In the genomic region with DNA sequence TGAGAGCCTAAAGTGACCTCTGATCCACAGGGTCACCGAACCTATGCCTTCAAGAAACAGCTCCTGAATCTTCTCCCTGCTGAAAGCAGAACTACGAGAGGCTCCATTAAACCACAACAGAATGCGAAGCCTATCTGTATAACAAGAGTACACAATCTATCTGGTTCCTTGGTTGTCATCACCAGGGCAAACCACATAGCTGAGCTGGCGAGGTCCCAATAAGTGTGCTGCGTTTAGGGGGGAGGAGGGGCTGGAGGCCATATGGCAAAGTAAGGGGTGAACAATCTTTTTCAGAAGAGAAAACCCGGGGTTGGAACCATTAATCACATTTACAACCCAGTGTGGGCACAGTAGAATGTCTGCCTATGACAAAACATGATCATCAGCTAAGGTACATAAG, we compare ENCODE assay signal across 13 mouse cellular contexts.
"Had no signal": no experiment of that assay in that cellular context is flagged by ENCODE, and none has a peak within 500 bp of the region (broad histone marks: within the 10 kb centered on the region; RNA-seq: fewer than 3 reads in every experiment).

No protein-coding gene starts in this region.

- H3K27me3 ChIP-seq: limb, embryonic 15.5 days; liver, embryonic 12.5 days; lung, embryonic 15.5 days; midbrain, embryonic 15.5 days; neural tube, embryonic 13.5 days had no signal

- H3K27ac ChIP-seq: layer of hippocampus, adult 2 months; limb, embryonic 15.5 days; liver, embryonic 12.5 days; lung, embryonic 15.5 days; midbrain, embryonic 15.5 days; neural tube, embryonic 13.5 days had no signal

- H3K4me3 ChIP-seq: layer of hippocampus, adult 2 months; limb, embryonic 15.5 days; liver, embryonic 12.5 days; lung, embryonic 15.5 days; midbrain, embryonic 15.5 days; neural tube, embryonic 13.5 days had no signal

- H3K4me2 ChIP-seq: limb, embryonic 15.5 days; liver, embryonic 12.5 days; lung, embryonic 15.5 days; midbrain, embryonic 15.5 days; neural tube, embryonic 13.5 days had no signal

- H3K4me1 ChIP-seq: limb, embryonic 15.5 days; liver, embryonic 12.5 days; midbrain, embryonic 15.5 days; neural tube, embryonic 13.5 days had no signal

- ATAC-seq: liver, embryonic 12.5 days; midbrain, embryonic 15.5 days had no signal

- DNase-seq: kidney, adult 8-10 months; kidney, postnatal 36 days; retina, postnatal 1 day; right cerebral cortex, postnatal 4 days; spleen, adult 18-20 months; thymus, adult 18-20 months; thymus, postnatal 14 days had no signal

- H3K9ac ChIP-seq: limb, embryonic 15.5 days; liver, embryonic 12.5 days; lung, embryonic 15.5 days; midbrain, embryonic 15.5 days; neural tube, embryonic 13.5 days had no signal

- H3K36me3 ChIP-seq: limb, embryonic 15.5 days; liver, embryonic 12.5 days; lung, embryonic 15.5 days; midbrain, embryonic 15.5 days; neural tube, embryonic 13.5 days had no signal

- H3K9me3 ChIP-seq: limb, embryonic 15.5 days; lung, embryonic 15.5 days; midbrain, embryonic 15.5 days; neural tube, embryonic 13.5 days had no signal
